Mouse (Mus musculus): Measurements from ENCODE around the gene Dock10.

GRCm38 (mm10) chr1:80763042-80763950, 5.0 kb upstream of the Dock10 start:
- TF ChIP-seq CTCF (IDR thresholded peaks at IDR 0.05; ENCODE audit: borderline replicate concordance, insufficient read depth, low read length): no peak
- TF ChIP-seq POLR2A (IDR thresholded peaks at IDR 0.05; ENCODE audit: low read depth, low read length): no peak

Data from embryonic fibroblast, embryonic 13.5 days (primary cell).